Mouse (Mus musculus) B cell, adult (primary cell): ENCODE results near the gene Sugp1. TPM values are rescaled to one million over a fixed set of nuclear protein-coding genes. Genes with fewer than 3 reads are reported as not detected.

ENCODE experiments used
- total RNA-seq: library from RNA; stranded (reverse); gene quantifications from 4 replicates; pipeline ENCODE4 v1.2.4, GENCODE M21; 2023; ENCODE audit not compliant: inconsistent age

The Sugp1 gene
- total RNA-seq = 41.6 to 48.4 TPM (median 45.4 TPM) in 4 replicates

GRCm38 (mm10) chr8:70042583-70043455 lies at the start of gene Sugp1, which contains the start of gene Mau2:
Gene Sugp1 (plus strand): TSS chr8:70042813.
Gene Mau2 (minus strand): TSS chr8:70042734.

GRCm38 (mm10) chr8:69995776-69996588 lies 46.6 kb upstream of the Sugp1 start, which contains the start of gene Gatad2a:
Gene Gatad2a (minus strand): TSS chr8:69996384.

GRCm38 (mm10) chr8:70072441-70073069 lies 29.9 kb downstream of the Sugp1 start, which contains the start of gene Tm6sf2:
Gene Tm6sf2 (plus strand): TSS chr8:70072924.

DNA sequence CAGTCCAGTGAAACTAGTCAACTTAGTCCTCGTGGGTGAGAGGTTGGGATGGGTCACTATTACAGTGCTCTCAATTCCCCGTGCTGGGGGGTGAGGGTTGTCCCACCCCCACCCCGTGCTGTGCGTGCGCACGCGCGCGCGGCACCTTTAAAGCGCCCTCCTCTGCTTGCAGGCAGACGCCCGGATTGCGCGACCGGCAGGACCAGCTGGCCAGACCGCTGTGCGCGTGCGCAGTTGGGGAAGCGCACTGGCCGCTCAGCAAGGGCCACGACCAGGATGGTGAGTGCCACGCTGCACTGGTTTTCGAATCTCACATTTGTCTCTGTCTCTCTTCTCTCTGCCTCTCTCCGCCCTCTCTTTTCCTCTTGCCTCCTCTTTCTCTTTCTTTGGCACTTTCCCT lies 40.7 kb downstream of the Sugp1 start, which contains the start of gene Hapln4:
TSS of gene Hapln4 (plus strand) at position 173 of the 400 bp plus-strand sequence.

DNA sequence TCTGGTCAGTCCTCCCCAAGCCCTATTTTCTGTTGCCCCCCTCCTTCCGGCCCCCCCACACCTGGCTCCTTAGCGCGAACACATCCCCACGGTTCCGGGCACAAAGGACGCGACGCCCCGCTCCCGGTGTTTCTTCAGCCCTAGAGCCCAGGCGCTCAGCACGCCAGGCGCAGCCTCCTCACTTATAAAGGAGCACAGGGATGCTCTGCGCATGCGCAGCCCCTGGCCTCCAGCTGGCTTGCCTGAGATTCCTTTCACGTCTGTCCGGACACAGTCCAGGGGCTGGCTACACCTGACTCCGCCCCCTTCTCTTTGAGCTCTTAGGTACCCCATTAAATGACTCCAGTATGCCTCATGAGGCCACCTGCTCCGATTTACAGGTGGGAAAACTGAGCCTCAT lies 78.1 kb downstream of the Sugp1 start, which contains the start of gene Ncan:
TSS of gene Ncan (minus strand) at position 207 of the 400 bp plus-strand sequence.

Other genes starting within 250 kb of the Sugp1 start
- 407 to 426 TPM (median 414 TPM) in 4 replicates for gene Gmip, start 234.1 kb upstream of the Sugp1 start, total RNA-seq
- gene Lpar2, start 220.4 kb upstream of the Sugp1 start, total RNA-seq = 6.2 to 7.4 TPM (median 6.7 TPM) in 4 replicates
- 6.1 to 8.6 TPM (median 7.4 TPM) in 4 replicates for gene Pbx4, start 210.3 kb upstream of the Sugp1 start, total RNA-seq
- 0.16 TPM in 1 of 4 replicates, not detected in the others for gene Cilp2, start 155.1 kb upstream of the Sugp1 start, total RNA-seq
- 0.67 to 1.2 TPM (median 0.78 TPM) in 4 replicates for gene Tssk6, start 140.6 kb upstream of the Sugp1 start, total RNA-seq
- 46.3 to 55.9 TPM (median 52.5 TPM) in 4 replicates for gene Ndufa13, start 140.3 kb upstream of the Sugp1 start, total RNA-seq
- 2.5 to 3.1 TPM in 2 of 4 replicates, not detected in the others for gene Yjefn3, start 140.1 kb upstream of the Sugp1 start, total RNA-seq
- 95.7 to 102 TPM (median 98.3 TPM) in 4 replicates for gene Gatad2a, start 46.4 kb upstream of the Sugp1 start, total RNA-seq
- 125 to 133 TPM (median 128 TPM) in 4 replicates for gene Mau2, start 79 bp upstream of the Sugp1 start, total RNA-seq
- gene Tm6sf2, start 30.1 kb downstream of the Sugp1 start, total RNA-seq = 0.35 to 0.66 TPM in 2 of 4 replicates, not detected in the others
- not detected in 4 replicates for gene Hapln4, start 40.6 kb downstream of the Sugp1 start, total RNA-seq
- 0.13 to 0.24 TPM (median 0.20 TPM) in 4 replicates for gene Ncan, start 78.1 kb downstream of the Sugp1 start, total RNA-seq
- 22.5 to 33.6 TPM (median 27.3 TPM) in 4 replicates for gene Nr2c2ap, start 88.5 kb downstream of the Sugp1 start, total RNA-seq
- gene Rfxank, start 96.3 kb downstream of the Sugp1 start, total RNA-seq = 30.4 to 37.4 TPM (median 32.7 TPM) in 4 replicates
- 46.7 to 62.2 TPM (median 55.3 TPM) in 4 replicates for gene Borcs8, start 96.7 kb downstream of the Sugp1 start, total RNA-seq
- 1.6 to 4.9 TPM (median 3.8 TPM) in 4 replicates for gene Mef2b, start 96.9 kb downstream of the Sugp1 start, total RNA-seq
- 42.7 to 53.5 TPM (median 46.6 TPM) in 4 replicates for gene Tmem161a, start 129.5 kb downstream of the Sugp1 start, total RNA-seq
- gene Slc25a42, start 169.5 kb downstream of the Sugp1 start, total RNA-seq = 5.0 to 6.2 TPM (median 5.4 TPM) in 4 replicates
- 63.2 to 81.3 TPM (median 69.3 TPM) in 4 replicates for gene Sugp2, start 191.4 kb downstream of the Sugp1 start, total RNA-seq
- 6.2 to 12.6 TPM (median 7.9 TPM) in 4 replicates for gene Armc6, start 191.7 kb downstream of the Sugp1 start, total RNA-seq
- gene Homer3, start 240.0 kb downstream of the Sugp1 start, total RNA-seq = 7.0 to 10.2 TPM (median 8.9 TPM) in 4 replicates